Mouse (Mus musculus) myocyte (in vitro differentiated cells): ENCODE data around the gene Sipa1l2. TPM values are rescaled to one million over a fixed set of nuclear protein-coding genes. Genes with fewer than 3 reads are reported as not detected.
A peak's percentile ranks its signal among the peaks of the same experiment; 100 is the strongest.

Experiments
- H3K27me3 ChIP-seq: one replicate; pipeline ENCODE4 v1.6.1; 2011; ENCODE audit not compliant: control insufficient read depth, insufficient read depth, insufficient read length
- H3K36me3 ChIP-seq: one replicate; pipeline ENCODE4 v1.6.1; 2011; ENCODE audit not compliant: control insufficient read depth, insufficient read depth
- H3K4me2 ChIP-seq: one replicate; pipeline ENCODE4 v1.6.1; 2011; ENCODE audit warnings: low read depth, control low read depth
- H3K4me3 ChIP-seq: one replicate; pipeline ENCODE4 v1.5.1; 2011; ENCODE audit warnings: mild to moderate bottlenecking, control low read depth, moderate library complexity
- H3K79me2 ChIP-seq: one replicate; pipeline ENCODE4 v1.6.1; 2011; ENCODE audit not compliant: control insufficient read depth, insufficient read depth
- H3ac ChIP-seq: one replicate; pipeline ENCODE4 v1.6.1; 2011; ENCODE audit not compliant: control insufficient read depth, insufficient read length
- CEBPB ChIP-seq: IDR thresholded peaks from 2 replicates; pipeline ENCODE4 v1.6.1; 2011; ENCODE audit warnings: mild to moderate bottlenecking, moderate library complexity; ENCODE audit not compliant: poor library complexity, insufficient read depth, severe bottlenecking
- E2F4 ChIP-seq: IDR thresholded peaks from one replicate; pipeline ENCODE4 v1.6.1; 2011; ENCODE audit warnings: mild to moderate bottlenecking, control low read depth, moderate library complexity; ENCODE audit not compliant: insufficient read depth
- MAX ChIP-seq: IDR thresholded peaks from one replicate; pipeline ENCODE4 v1.6.1; 2011; ENCODE audit warnings: low read depth, mild to moderate bottlenecking, control low read depth
- MYOD1 ChIP-seq, 3 experiments: IDR thresholded peaks; one replicate each; pipeline ENCODE4 v1.6.1; 2011; ENCODE audit warnings: control low read depth in 2 of 3, low read depth in 2 of 3, mild to moderate bottlenecking in 2 of 3, moderate library complexity in 1 of 3; ENCODE audit not compliant: insufficient read length in 2 of 3, control insufficient read depth in 1 of 3
- MYOG ChIP-seq, 3 experiments: IDR thresholded peaks; one replicate each; pipeline ENCODE4 v1.6.1; 2011; ENCODE audit warnings: control low read depth in 2 of 3, low read depth in 2 of 3, mild to moderate bottlenecking in 2 of 3; ENCODE audit not compliant: insufficient read length in 2 of 3, control insufficient read depth in 1 of 3, insufficient read depth in 1 of 3
- POLR2A ChIP-seq: IDR thresholded peaks from one replicate; pipeline ENCODE4 v1.6.1; 2011; ENCODE audit warnings: low read depth, mild to moderate bottlenecking, control low read depth, moderate library complexity; ENCODE audit not compliant: insufficient read length
- POLR2AphosphoS2 ChIP-seq: IDR thresholded peaks from one replicate; pipeline ENCODE4 v1.6.1; 2011; ENCODE audit warnings: low read depth, control low read depth; ENCODE audit not compliant: insufficient read length
- REST ChIP-seq: IDR thresholded peaks from one replicate; pipeline ENCODE4 v1.6.1; 2011; ENCODE audit warnings: mild to moderate bottlenecking, control low read depth, moderate library complexity; ENCODE audit not compliant: insufficient read depth, insufficient read length
- SRF ChIP-seq: IDR thresholded peaks from one replicate; pipeline ENCODE4 v1.6.1; 2011; ENCODE audit warnings: low read depth; ENCODE audit not compliant: control insufficient read depth, insufficient read length
- TCF12 ChIP-seq: IDR thresholded peaks from one replicate; pipeline ENCODE4 v1.6.1; 2011; ENCODE audit warnings: mild to moderate bottlenecking, control low read depth; ENCODE audit not compliant: poor library complexity, insufficient read depth, severe bottlenecking
- TCF3 ChIP-seq: IDR thresholded peaks from one replicate; pipeline ENCODE4 v1.6.1; 2011; ENCODE audit warnings: low read depth, control low read depth; ENCODE audit not compliant: insufficient read length
- USF1 ChIP-seq: IDR thresholded peaks from one replicate; pipeline ENCODE4 v1.6.1; 2011; ENCODE audit warnings: low read depth, mild to moderate bottlenecking, control low read depth, moderate library complexity
- polyA plus RNA-seq: library from polyadenylated mRNA; unstranded; fragments of >200 nt; fragmentation: generic; extraction: Trizol; gene quantifications from one replicate; pipeline ENCODE4 v1.2.1, GENCODE M21; 2012; ENCODE audit warnings: missing spikeins

The Sipa1l2 gene
- polyA plus RNA-seq, 1 experiment, result 16.2 TPM

GRCm38 (mm10) chr8:125493254-125493815 lies 76.3 kb downstream of the Sipa1l2 start:
- TF ChIP-seq POLR2AphosphoS2 (no peak), E2F4 (no peak), MYOG (IDR thresholded peaks at IDR 0.05; ENCODE audit: control insufficient read depth in 1 of 3, insufficient read depth in 1 of 3, insufficient read length in 2 of 3, low read depth in 2 of 3) (no peak), REST (no peak)
- H3K79me2 ChIP-seq, result no peaks in the 10 kb centered on the region
- H3K36me3 ChIP-seq, result no peaks in the 10 kb centered on the region
- H3K27me3 ChIP-seq, result no peaks in the 10 kb centered on the region
- H3K4me3 ChIP-seq, result no peak overlapping the region
- H3K4me2 ChIP-seq, result no peak overlapping the region
- H3ac ChIP-seq, result no peak overlapping the region

GRCm38 (mm10) chr8:125492416-125492815 lies 77.2 kb downstream of the Sipa1l2 start:
- H3K4me2 ChIP-seq, result no peak overlapping the region
- no peak for TF ChIP-seq MYOD1 (IDR thresholded peaks at IDR 0.05; ENCODE audit: control insufficient read depth in 1 of 3, insufficient read length in 2 of 3, low read depth in 2 of 3)
- TF ChIP-seq CEBPB, result no peak
- TF ChIP-seq MYOG (IDR thresholded peaks at IDR 0.05; ENCODE audit: control insufficient read depth in 1 of 3, insufficient read depth in 1 of 3, insufficient read length in 2 of 3, low read depth in 2 of 3), result no peak
- no peak for TF ChIP-seq POLR2AphosphoS2
- TF ChIP-seq REST, result no peak
- no peak for TF ChIP-seq E2F4
- TF ChIP-seq POLR2A, result no peak
- TF ChIP-seq TCF12, result no peak
- TF ChIP-seq USF1, result no peak
- no peak for TF ChIP-seq TCF3
- TF ChIP-seq SRF, result no peak
- H3K79me2 ChIP-seq, result no peaks in the 10 kb centered on the region
- H3K4me3 ChIP-seq, result no peak overlapping the region
- H3ac ChIP-seq, result no peak overlapping the region
- H3K27me3 ChIP-seq, result no peaks in the 10 kb centered on the region
- H3K36me3 ChIP-seq, result no peaks in the 10 kb centered on the region

- Histone ChIP-seq H3K79me2 (no peaks in the 10 kb centered on the region), H3ac (no peak overlapping the region), H3K27me3 (no peaks in the 10 kb centered on the region), H3K4me3 (no peak overlapping the region), H3K36me3 (no peaks in the 10 kb centered on the region), H3K4me2 (no peak overlapping the region)
- peak in 1 of 3 experiments; percentile 14 for TF ChIP-seq MYOG (IDR thresholded peaks at IDR 0.05; ENCODE audit: control insufficient read depth in 1 of 3, insufficient read depth in 1 of 3, insufficient read length in 2 of 3, low read depth in 2 of 3)
- TF ChIP-seq MYOD1 (IDR thresholded peaks at IDR 0.05; ENCODE audit: control insufficient read depth in 1 of 3, insufficient read length in 2 of 3, low read depth in 2 of 3), result peak in 1 of 3 experiments; percentile 49
- TF ChIP-seq SRF, result no peak
- no peak for TF ChIP-seq REST
Observed at GRCm38 (mm10) chr8:125488747-125489146, 80.9 kb downstream of the Sipa1l2 start.

- Histone ChIP-seq H3K4me3 (no peak overlapping the region), H3K79me2 (no peaks in the 10 kb centered on the region), H3K36me3 (peaks cover 4% of the 10 kb centered on the region), H3K4me2 (no peak overlapping the region), H3ac (no peak overlapping the region), H3K27me3 (no peaks in the 10 kb centered on the region)
- TF ChIP-seq REST (no peak), POLR2A (no peak), TCF12 (no peak), USF1 (no peak)
Observed at GRCm38 (mm10) chr8:125485715-125486114, 83.9 kb downstream of the Sipa1l2 start.

GRCm38 (mm10) chr8:125484530-125485196 lies 84.9 kb downstream of the Sipa1l2 start:
- no peaks in the 10 kb centered on the region for H3K27me3 ChIP-seq
- H3ac ChIP-seq, result no peak overlapping the region
- peaks cover 10% of the 10 kb centered on the region for H3K36me3 ChIP-seq
- TF ChIP-seq POLR2AphosphoS2 (no peak), MAX (no peak), USF1 (no peak), TCF3 (no peak), TCF12 (no peak), REST (no peak), POLR2A (no peak), E2F4 (no peak), MYOG (IDR thresholded peaks at IDR 0.05; ENCODE audit: control insufficient read depth in 1 of 3, insufficient read depth in 1 of 3, insufficient read length in 2 of 3, low read depth in 2 of 3) (no peak), SRF (no peak), MYOD1 (IDR thresholded peaks at IDR 0.05; ENCODE audit: control insufficient read depth in 1 of 3, insufficient read length in 2 of 3, low read depth in 2 of 3) (no peak), CEBPB (no peak)
- no peak overlapping the region for H3K4me2 ChIP-seq
- no peaks in the 10 kb centered on the region for H3K79me2 ChIP-seq
- no peak overlapping the region for H3K4me3 ChIP-seq
